8 mouse cellular contexts compared by ENCODE assay signal in the genomic region with DNA sequence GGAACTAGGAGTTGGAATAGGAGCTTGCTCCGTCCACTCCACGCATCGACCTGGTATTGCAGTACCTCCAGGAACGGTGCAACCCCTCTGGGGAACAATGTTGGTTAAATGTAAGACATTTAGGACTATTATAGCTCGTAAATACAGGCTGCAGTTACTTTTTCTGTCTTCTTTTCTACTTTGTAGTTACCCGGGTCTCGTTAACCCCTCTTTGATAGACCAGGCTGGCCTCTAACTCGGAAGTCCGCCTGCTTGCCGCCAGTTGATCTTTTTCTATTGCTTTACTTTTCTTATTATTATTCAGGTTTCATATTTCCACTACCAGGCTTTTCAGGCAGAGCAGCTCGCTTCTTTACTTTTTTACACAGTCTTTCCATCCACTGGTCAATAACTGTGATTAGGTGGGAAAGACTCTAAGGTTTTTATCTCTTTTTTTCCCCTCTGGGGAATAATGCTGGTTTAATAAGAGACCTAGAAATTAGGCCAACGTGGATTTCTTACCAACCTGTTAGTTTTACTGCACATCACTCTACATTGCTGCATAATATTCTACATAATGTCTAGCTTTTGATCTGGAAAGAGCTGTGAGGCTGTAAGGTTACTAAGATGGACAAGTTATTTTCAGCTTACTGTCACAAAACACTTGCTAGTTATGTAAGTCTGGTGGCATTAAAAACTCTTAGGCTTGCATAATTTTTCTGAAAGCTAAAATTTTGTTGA. TPM values are rescaled to one million over a fixed set of nuclear protein-coding genes. Genes with fewer than 3 reads are reported as not detected.
DNase-seq lines count a peak whose midpoint lies in the region; ATAC-seq lines count a peak whose summit lies in the region.

No protein-coding gene starts in this region.

- no peak overlapping the region for H3K9ac ChIP-seq in hindbrain, embryonic 11.5 days (ENCODE audit: low read depth, low read length)
- H3K9ac ChIP-seq in stomach, embryonic 15.5 days, result no peak overlapping the region

- H3K4me3 ChIP-seq in hindbrain, embryonic 11.5 days (ENCODE audit: low read depth, low read length), result no peak overlapping the region
- H3K4me3 ChIP-seq in stomach, embryonic 15.5 days (replicated peaks), result peak overlapping the region; percentile 48

- H3K27me3 ChIP-seq in hindbrain, embryonic 11.5 days (ENCODE audit: control insufficient read depth, insufficient read depth, low read length), result no peaks in the 10 kb centered on the region
- no peaks in the 10 kb centered on the region for H3K27me3 ChIP-seq in stomach, embryonic 15.5 days (replicated peaks)

- H3K9me3 ChIP-seq in hindbrain, embryonic 11.5 days (ENCODE audit: control insufficient read depth, low read length), result no peaks in the 10 kb centered on the region
- no peaks in the 10 kb centered on the region for H3K9me3 ChIP-seq in stomach, embryonic 15.5 days

- H3K27ac ChIP-seq in hindbrain, embryonic 11.5 days (ENCODE audit: low read depth, low read length), result peak overlapping the region; percentile 65
- peak overlapping the region; percentile 99 for H3K27ac ChIP-seq in stomach, embryonic 15.5 days

- peak; percentile 14 for DNase-seq in gastrocnemius, adult 18-20 months (ENCODE audit: low spot score)
- DNase-seq in gastrocnemius, postnatal 4 days (ENCODE audit: low spot score in 2 of 2), result no peak
- DNase-seq in 416B (ENCODE audit: low read depth), result peak; percentile 97
- peak; percentile 72 for DNase-seq in hindbrain, embryonic 11.5 days (ENCODE audit: low spot score)
- peak; percentile 15 for DNase-seq in lung, postnatal 14 days
- no peak for DNase-seq in T-cell, adult 2 months (ENCODE audit: low spot score)

- WGBS in hindbrain, embryonic 11.5 days, result 1% methylated on average over 12 of the region's 12 CpGs
- WGBS in stomach, embryonic 15.5 days, result under 1% methylated on average over 12 of the region's 12 CpGs

- no peaks in the 10 kb centered on the region for H3K36me3 ChIP-seq in hindbrain, embryonic 11.5 days (ENCODE audit: control insufficient read depth, insufficient read depth, low read length)
- H3K36me3 ChIP-seq in stomach, embryonic 15.5 days, result no peaks in the 10 kb centered on the region

- H3K4me2 ChIP-seq in hindbrain, embryonic 11.5 days (replicated peaks; ENCODE audit: low read depth, low read length), result peak overlapping the region; percentile 49; the same call in 1 of the 2 replicates
- H3K4me2 ChIP-seq in stomach, embryonic 15.5 days, result peak overlapping the region; percentile 69

- H3K4me1 ChIP-seq in hindbrain, embryonic 11.5 days (replicated peaks; ENCODE audit: control insufficient read depth, insufficient read depth, low read length), result no peaks in the 10 kb centered on the region
- H3K4me1 ChIP-seq in stomach, embryonic 15.5 days, result no peaks in the 10 kb centered on the region

- ATAC-seq in common myeloid progenitor, adult 5-6 weeks (replicated peaks; ENCODE audit: low read depth, poor library complexity, severe bottlenecking), result peak; percentile 77
- peak; percentile 91 for ATAC-seq in hindbrain, embryonic 11.5 days (ENCODE audit: low FRiP score)
- peak; percentile 90 for ATAC-seq in stomach, embryonic 15.5 days (ENCODE audit: insufficient read depth, low FRiP score, low read depth)

RNA-seq across cellular contexts. Expression of a gene that starts 32.4 kb away (rescaled TPM):
- total RNA-seq in gastrocnemius, adult 18-20 months (2021), result 10 to 100 TPM; 49.9 to 54.3 TPM
- 10 to 100 TPM; 33.4 to 36.6 TPM for total RNA-seq in gastrocnemius, postnatal 4 days (2021)
- 0.05 TPM in 1 of 2 replicates, not detected in the other for total RNA-seq in common myeloid progenitor, adult 5-6 weeks (2017)
- 15.6 and 24.1 TPM in 2 replicates for polyA plus RNA-seq in hindbrain, embryonic 11.5 days (2014; fragmentation: Nextera tagmentation; extraction: Ambion mirVana)
- polyA plus RNA-seq in stomach, embryonic 15.5 days (2015; fragmentation: Nextera tagmentation; extraction: Ambion mirVana), result 8.5 and 9.7 TPM in 2 replicates

RNA-seq across cellular contexts. Expression of a gene that starts 39.6 kb away (rescaled TPM):
- total RNA-seq in gastrocnemius, adult 18-20 months (2021), result 10 to 100 TPM; 16.2 to 19.0 TPM
- total RNA-seq in gastrocnemius, postnatal 4 days (2021), result 10 to 100 TPM; 16.9 to 17.8 TPM
- total RNA-seq in common myeloid progenitor, adult 5-6 weeks (2017), result 3.0 and 17.4 TPM in 2 replicates
- polyA plus RNA-seq in hindbrain, embryonic 11.5 days (2014; fragmentation: Nextera tagmentation; extraction: Ambion mirVana), result 14.0 and 16.4 TPM in 2 replicates
- polyA plus RNA-seq in stomach, embryonic 15.5 days (2015; fragmentation: Nextera tagmentation; extraction: Ambion mirVana), result 47.1 and 57.3 TPM in 2 replicates

RNA-seq across cellular contexts. Expression of a gene that starts 39.7 kb away (rescaled TPM):
- total RNA-seq in gastrocnemius, adult 18-20 months (2021), result under 1 TPM in 1 of 2 experiments, not detected in 1; 0.11 TPM
- under 1 TPM; 0.49 TPM for total RNA-seq in gastrocnemius, postnatal 4 days (2021)
- total RNA-seq in common myeloid progenitor, adult 5-6 weeks (2017), result not detected in 2 replicates
- polyA plus RNA-seq in hindbrain, embryonic 11.5 days (2014; fragmentation: Nextera tagmentation; extraction: Ambion mirVana), result 25.5 TPM in 2 replicates
- 3.2 and 3.3 TPM in 2 replicates for polyA plus RNA-seq in stomach, embryonic 15.5 days (2015; fragmentation: Nextera tagmentation; extraction: Ambion mirVana)

Comparison
In these comparisons a context has a peak if more than half of its experiments do, and no peak if none do; other contexts are left out.
1. DNase-seq: peak in gastrocnemius, adult 18-20 months (single experiment), 416B (single experiment), hindbrain, embryonic 11.5 days (single experiment) and lung, postnatal 14 days (single experiment); none in gastrocnemius, postnatal 4 days (0 of 2) and T-cell, adult 2 months (single experiment).
2. RNA of a gene that starts 32.4 kb away (total RNA-seq): 49.9 to 54.3 TPM in gastrocnemius, adult 18-20 months and 33.4 to 36.6 TPM in gastrocnemius, postnatal 4 days; 0.05 TPM in common myeloid progenitor, adult 5-6 weeks; every median in the first group is over 10 times any median in the second.
3. Peak in every context shown above with its lines, with median percentiles within 50 percentile points of each other: ATAC-seq.